Mouse (Mus musculus): ENCODE data around the gene Qars. TPM values are rescaled to one million over a fixed set of nuclear protein-coding genes. Genes with fewer than 3 reads are reported as not detected.

The Qars gene
- total RNA-seq, 2 experiments from 2014 or later: 76.4 to 90.3 TPM

DNA sequence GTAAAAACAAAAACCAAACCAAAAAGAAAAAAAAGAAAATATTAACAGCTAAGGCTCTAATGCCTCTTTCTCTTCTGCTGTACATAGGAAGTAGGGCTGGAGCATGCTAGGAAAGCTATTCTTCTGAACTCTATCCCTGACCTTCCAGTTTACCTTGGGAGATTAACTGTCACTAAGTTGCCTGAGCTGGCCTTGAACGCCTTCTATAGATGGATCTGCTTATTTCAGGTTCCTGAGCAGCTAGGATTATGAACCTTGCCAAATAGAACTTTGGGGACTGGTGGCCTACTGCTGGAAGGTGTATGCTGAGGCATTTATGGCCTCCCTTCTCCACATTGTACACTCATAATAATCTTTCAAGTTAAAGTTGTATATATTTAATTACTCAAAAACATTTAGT is 23.4 kb downstream of the Qars start:
- DNase-seq: no peak

DNA sequence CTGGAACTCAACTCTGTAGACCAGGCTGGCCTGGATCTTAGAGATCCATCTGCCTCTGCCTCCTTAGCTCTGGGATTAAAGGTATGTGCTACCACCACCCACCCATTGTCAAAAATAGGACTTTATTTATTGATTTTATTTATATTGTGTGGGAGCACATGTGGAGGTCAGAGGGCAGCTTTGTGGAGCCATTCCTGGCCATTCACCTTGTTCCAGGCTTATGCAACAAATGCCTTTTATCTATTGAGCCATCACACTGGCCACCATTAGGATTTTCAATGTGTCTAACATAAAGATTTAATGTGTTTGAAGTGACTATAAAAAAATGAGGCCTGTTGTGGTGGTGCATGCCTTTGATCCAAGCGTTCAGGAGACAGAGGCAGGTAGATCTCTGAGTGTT is 24.0 kb downstream of the Qars start:
- no peak for DNase-seq

DNA sequence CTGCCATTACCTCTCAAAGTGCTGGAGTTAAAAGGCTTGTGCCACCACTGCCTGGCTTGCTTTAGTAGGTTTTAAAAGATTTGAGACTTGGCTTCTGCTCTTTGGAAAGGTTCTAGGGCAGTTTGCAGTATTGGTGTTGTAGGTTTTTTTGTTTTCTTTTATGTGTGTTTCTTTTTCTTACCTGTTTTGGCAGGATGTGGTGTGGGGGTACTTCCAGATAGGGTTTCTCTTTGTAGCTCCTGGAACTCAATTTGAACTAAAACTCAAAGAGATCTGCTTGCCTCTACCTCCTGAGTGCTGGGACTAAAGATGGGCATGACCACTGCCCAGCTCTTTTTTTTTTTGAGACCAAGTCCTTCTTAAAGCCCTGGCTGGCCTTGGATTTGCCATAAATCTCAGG is 33.3 kb downstream of the Qars start:
- no peak for DNase-seq

DNA sequence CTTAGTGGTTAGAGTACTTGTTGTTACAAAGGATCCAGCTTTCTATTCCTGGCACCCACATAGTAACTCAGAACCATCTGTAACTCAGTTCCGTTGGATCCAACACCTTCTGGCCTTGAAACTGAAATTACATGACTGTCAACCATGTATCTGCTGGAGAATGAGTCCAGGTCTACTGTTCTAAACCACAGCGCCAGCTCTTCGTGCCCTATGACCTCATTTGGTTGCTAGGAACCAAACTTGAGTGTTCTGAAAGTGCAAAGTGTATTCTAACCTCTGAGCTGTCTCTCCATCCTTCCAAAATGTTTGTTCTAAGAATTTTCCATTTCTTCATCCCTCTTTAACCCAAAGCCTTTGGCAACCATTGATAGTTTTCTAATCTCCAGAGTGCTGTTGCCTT is 38.5 kb downstream of the Qars start:
- no peak for DNase-seq

GRCm38 (mm10) chr9:108546875-108547274 is 39.4 kb downstream of the Qars start:
- DNase-seq: no peak

GRCm38 (mm10) chr9:108559169-108559568 is 51.7 kb downstream of the Qars start:
- no peak for DNase-seq

DNA sequence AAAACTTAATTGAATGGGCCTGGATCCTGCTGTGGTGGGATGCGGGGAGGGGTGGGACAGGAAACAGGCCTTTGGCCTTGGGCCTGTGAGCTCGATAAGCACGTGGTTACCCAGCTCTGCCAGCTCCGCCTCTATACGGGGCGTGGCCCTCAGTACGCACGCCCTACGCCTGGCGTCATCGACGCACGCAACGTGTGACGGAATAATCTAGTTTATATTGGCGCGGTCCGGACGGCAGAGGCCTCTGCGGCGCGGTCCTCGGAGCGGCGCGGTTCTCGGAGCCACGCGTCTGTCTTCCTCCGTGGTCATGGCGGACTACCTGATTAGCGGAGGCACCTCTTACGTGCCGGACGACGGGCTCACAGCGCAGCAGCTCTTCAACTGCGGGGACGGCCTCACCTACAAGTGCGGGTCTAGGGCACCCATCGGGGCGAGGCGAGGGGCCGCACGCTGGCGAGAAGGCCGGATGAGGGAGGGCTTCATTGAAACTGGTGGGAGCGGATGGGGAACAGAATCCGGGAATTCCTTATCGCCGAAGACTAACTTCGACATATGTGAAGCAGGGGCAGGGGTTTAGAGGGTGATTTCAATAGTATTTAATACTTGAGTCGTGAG is 52.8 kb downstream of the Qars start, which contains the start of gene Impdh2:
Gene Impdh2, plus strand, starts transcription at position 60 of the 615 bp plus-strand sequence.
- peak; percentile 97 to 98 for DNase-seq

DNA sequence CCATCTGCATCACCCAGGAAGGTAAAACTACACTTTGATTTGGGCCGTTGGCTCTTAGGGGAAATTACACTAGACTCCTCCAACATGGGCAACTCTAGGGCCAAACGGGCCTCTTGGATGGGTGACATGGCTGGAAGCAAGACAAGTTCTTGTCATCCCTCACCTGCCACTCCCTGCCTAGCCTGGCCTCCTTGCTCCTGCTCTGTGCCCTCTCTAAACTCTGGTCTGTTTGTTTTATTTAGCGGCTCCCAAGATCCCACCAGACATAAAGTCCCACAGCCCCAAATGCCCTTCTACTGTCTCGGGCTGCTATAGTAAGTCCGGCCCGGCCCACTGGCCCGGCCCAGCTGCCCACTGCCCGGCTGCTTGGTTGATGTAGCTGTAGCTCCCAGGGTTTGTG is 56.2 kb downstream of the Qars start:
- DNase-seq: no peak

DNA sequence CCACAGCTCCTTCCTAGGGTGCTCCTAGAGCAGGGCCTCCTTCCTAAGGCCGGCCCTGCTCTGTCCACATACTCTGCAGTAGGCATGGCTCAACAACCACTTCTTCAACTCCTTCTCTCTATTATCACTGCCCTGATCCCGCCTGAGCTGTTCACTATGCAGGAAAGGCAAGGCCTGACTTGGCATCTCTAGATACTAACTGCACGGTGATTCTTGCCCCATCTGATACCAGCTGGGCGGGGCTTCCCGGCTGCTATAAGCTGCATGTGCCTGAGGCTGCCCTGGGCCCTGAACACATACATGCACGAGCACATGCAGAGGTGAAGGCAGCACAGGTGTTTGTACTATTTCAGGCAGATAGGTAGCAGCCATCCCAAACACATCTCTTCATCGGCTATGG is 56.6 kb downstream of the Qars start:
- DNase-seq: peak in 1 of 2 experiments; percentile 2

Other genes with a start within 250 kb of the Qars start
- 100 to 1,000 TPM; 290 to 300 TPM for gene Dag1, start 243.7 kb upstream of the Qars start, total RNA-seq (2021)
- 10 to 100 TPM; 22.2 to 25.6 TPM for gene Nicn1, start 217.3 kb upstream of the Qars start, total RNA-seq (2021)
- gene Amt, start 210.9 kb upstream of the Qars start, total RNA-seq (2021): 1 to 10 TPM; 5.0 to 5.8 TPM
- 100 to 1,000 TPM; 229 to 232 TPM for gene Rhoa, start 201.6 kb upstream of the Qars start, total RNA-seq (2021)
- 10 to 100 TPM; 67.6 to 76.8 TPM for gene Tcta, start 201.5 kb upstream of the Qars start, total RNA-seq (2021)
- 100 to 1,000 TPM in 1 of 2 experiments, 10 to 100 TPM in 1; 86.8 to 111 TPM for gene Gpx1, start 168.8 kb upstream of the Qars start, total RNA-seq (2021)
- gene Usp4, start 159.9 kb upstream of the Qars start, total RNA-seq (2021): 10 to 100 TPM; 74.3 to 79.6 TPM
- 1 to 10 TPM in 1 of 2 experiments, under 1 TPM in 1; 0.97 to 1.2 TPM for gene 1700102P08Rik, start 114.9 kb upstream of the Qars start, total RNA-seq (2021)
- not detected for gene Ccdc36, start 79.2 kb upstream of the Qars start, total RNA-seq (2021)
- not detected for gene BC048562, start 71.2 kb upstream of the Qars start, total RNA-seq (2021)
- 10 to 100 TPM; 23.1 to 23.3 TPM for gene Ccdc71, start 47.2 kb upstream of the Qars start, total RNA-seq (2021)
- gene Klhdc8b, start 46.1 kb upstream of the Qars start, total RNA-seq (2021): 1 to 10 TPM; 4.7 to 5.5 TPM
- gene Lamb2, start 28.0 kb upstream of the Qars start, total RNA-seq (2021): 100 to 1,000 TPM; 334 to 339 TPM
- gene Usp19, start 17.1 kb upstream of the Qars start, total RNA-seq (2021): 10 to 100 TPM; 79.9 to 91.6 TPM
- gene Qrich1, start 9.1 kb downstream of the Qars start, total RNA-seq (2021): 10 to 100 TPM; 57.8 to 58.7 TPM
- gene Impdh2, start 52.6 kb downstream of the Qars start, total RNA-seq (2021): 10 to 100 TPM; 48.3 to 49.7 TPM
- gene Ndufaf3, start 59.7 kb downstream of the Qars start, total RNA-seq (2021): 10 to 100 TPM; 67.0 to 72.6 TPM
- gene Dalrd3, start 62.2 kb downstream of the Qars start, total RNA-seq (2021): 10 to 100 TPM; 21.3 to 21.9 TPM
- 10 to 100 TPM; 10.9 to 12.6 TPM for gene Wdr6, start 71.0 kb downstream of the Qars start, total RNA-seq (2021)
- gene P4htm, start 90.0 kb downstream of the Qars start, total RNA-seq (2021): 10 to 100 TPM; 12.6 to 14.0 TPM
- 10 to 100 TPM; 40.6 to 42.7 TPM for gene Arih2, start 141.7 kb downstream of the Qars start, total RNA-seq (2021)
- gene Slc25a20, start 154.4 kb downstream of the Qars start, total RNA-seq (2021): 100 to 1,000 TPM; 214 to 233 TPM
- 10 to 100 TPM; 76.2 to 79.9 TPM for gene Prkar2a, start 181.6 kb downstream of the Qars start, total RNA-seq (2021)

Measured in heart, adult 18-20 months (tissue).